Mouse (Mus musculus) urinary bladder, postnatal 4 days (tissue): ENCODE measurements around the gene Ces1h.
A peak's percentile ranks its signal among the peaks of the same experiment; 100 is the strongest.
"Not testable (repeated sequence)": the region's sequence is repeated elsewhere in the genome, so short reads cannot be mapped to it uniquely, and the experiment has no call there.

ENCODE experiments used
- DNase-seq, 2 experiments: peaks; one replicate each; pipeline ENCODE4 v3.0.0; 2021 to 2022; ENCODE audit warnings: low spot score in 2 of 2

Ces1h gene

GRCm38 (mm10) chr8:93379625-93380024 lies at the start of gene Ces1h:
Gene Ces1h, minus strand, starts transcription at chr8:93379725.
- DNase-seq: no peak

- no peak for DNase-seq
Measured at GRCm38 (mm10) chr8:93427195-93427594, 47.7 kb upstream of the Ces1h start.

- no peak for DNase-seq
Measured at GRCm38 (mm10) chr8:93415387-93415786, 35.9 kb upstream of the Ces1h start.

- DNase-seq: peak in 1 of 2 experiments; percentile 51
Measured at GRCm38 (mm10) chr8:93408830-93409229, 29.3 kb upstream of the Ces1h start.

GRCm38 (mm10) chr8:93399698-93400097 lies 20.2 kb upstream of the Ces1h start:
- DNase-seq: no peak

- DNase-seq: no peak
Measured at GRCm38 (mm10) chr8:93398044-93398443, 18.5 kb upstream of the Ces1h start.

- not testable (repeated sequence) for DNase-seq
Measured at GRCm38 (mm10) chr8:93394079-93394619, 14.6 kb upstream of the Ces1h start.

- DNase-seq: no peak
Measured at GRCm38 (mm10) chr8:93369481-93369880, 10.0 kb downstream of the Ces1h start.

GRCm38 (mm10) chr8:93360113-93360512 lies 19.4 kb downstream of the Ces1h start:
- DNase-seq: no peak

- no peak for DNase-seq
Measured at GRCm38 (mm10) chr8:93339531-93339930, 40.0 kb downstream of the Ces1h start.

- no peak for DNase-seq
Measured at GRCm38 (mm10) chr8:93337207-93337606, 42.3 kb downstream of the Ces1h start, which contains the start of gene Ces1g. Gene Ces1g, minus strand, starts transcription at chr8:93337308.

- DNase-seq: no peak
Measured at GRCm38 (mm10) chr8:93332703-93333102, 46.8 kb downstream of the Ces1h start.

- no peak for DNase-seq
Measured at GRCm38 (mm10) chr8:93331151-93331550, 48.4 kb downstream of the Ces1h start.

- no peak for DNase-seq
Measured at GRCm38 (mm10) chr8:93325123-93325522, 54.4 kb downstream of the Ces1h start.

GRCm38 (mm10) chr8:93317031-93317430 lies 62.5 kb downstream of the Ces1h start:
- DNase-seq: no peak

- DNase-seq: no peak
Measured at GRCm38 (mm10) chr8:93315557-93315956, 64.0 kb downstream of the Ces1h start.
